Mouse (Mus musculus) ES-CJ7 (cell line): Measurements from ENCODE around the gene 2410004B18Rik.
"Not testable (repeated sequence)": the region's sequence is repeated elsewhere in the genome, so short reads cannot be mapped to it uniquely, and the experiment has no call there.

Experiments used
- DNase-seq: peaks from one replicate; pipeline ENCODE4 v3.0.0; 2011; ENCODE audit warnings: low read depth, low spot score

The 2410004B18Rik gene

DNA sequence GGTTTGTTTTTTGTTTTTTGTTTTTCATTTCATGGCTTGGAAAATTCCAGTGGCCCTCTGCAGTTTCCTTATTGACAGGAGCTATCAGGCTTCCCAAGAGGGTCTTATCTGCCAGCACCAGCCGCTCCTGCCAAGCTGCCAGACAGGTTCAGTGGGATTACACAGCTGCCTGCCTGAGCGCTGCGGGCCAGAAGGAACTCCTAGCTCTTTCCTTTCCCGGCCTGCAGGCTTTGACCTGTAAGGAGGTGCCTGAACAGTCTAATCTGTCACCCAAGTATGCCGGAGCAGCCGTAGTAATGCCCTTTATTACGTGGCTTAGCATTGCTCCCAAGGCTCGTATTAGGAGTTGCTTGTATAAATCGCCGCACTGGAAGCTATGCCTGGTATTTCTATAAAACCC is 26.7 kb downstream of the 2410004B18Rik start:
- DNase-seq = peak; percentile 30

DNA sequence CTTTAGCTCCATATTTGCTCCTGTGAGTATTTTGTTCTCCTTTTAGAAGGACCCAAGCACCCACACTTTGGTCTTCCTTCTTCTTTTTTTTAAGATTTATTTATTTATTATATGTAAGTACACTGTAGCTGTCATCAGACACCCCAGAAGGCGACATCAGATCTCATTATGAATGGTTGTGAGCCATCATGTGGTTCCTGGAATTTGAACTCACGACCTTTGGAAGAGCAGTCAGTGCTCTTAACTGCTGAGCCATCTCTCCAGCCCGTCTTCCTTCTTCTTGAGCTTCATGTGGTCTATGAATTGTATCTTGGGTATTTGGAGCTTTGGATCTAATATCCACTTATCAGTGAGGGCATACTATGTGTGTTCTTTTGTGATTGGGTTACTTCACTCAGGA is 27.8 kb downstream of the 2410004B18Rik start:
- not testable (repeated sequence) for DNase-seq

DNA sequence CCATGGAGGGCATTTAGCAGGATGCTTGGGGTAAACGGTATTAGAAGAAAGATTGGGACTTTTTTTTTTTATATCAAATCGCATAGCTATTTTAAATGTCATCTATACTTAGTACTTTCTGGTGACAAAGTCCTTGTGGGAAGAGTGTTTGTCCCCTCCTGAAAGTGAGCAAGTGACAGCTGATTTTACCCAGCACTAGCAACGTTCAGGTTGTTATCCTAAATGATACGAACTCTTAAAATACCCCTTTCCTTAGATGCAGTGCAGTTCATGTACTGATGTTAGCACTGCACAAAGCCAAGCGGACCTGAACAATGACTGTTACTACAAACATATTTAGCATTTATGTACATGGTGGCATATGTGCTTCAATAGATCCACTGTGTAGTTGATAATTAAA is 29.0 kb downstream of the 2410004B18Rik start:
- no peak for DNase-seq

DNA sequence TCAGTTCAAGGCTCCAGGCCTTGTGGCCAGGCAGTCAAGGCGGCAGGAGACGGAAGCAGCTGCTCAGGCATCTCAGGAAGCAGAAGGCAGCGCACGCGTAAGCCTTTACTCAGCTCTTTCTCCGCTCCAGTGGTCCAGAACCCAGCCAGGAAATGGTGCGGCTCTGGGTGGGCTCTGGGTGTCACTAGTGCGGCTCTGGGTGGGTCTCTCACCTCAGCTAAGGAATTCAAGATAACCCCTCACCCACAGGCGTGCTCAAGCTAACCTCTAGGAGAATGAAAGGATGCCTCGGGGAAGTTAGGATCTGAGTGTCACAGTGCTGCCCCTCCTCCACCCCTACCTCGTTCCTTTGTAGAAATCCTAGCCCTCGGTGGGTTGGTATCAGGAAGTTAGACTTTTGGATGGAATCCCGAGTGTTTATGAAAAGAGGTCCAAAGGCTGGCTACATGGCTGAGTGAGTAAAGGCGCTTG is 31.3 kb downstream of the 2410004B18Rik start:
- DNase-seq = peak; percentile 83

DNA sequence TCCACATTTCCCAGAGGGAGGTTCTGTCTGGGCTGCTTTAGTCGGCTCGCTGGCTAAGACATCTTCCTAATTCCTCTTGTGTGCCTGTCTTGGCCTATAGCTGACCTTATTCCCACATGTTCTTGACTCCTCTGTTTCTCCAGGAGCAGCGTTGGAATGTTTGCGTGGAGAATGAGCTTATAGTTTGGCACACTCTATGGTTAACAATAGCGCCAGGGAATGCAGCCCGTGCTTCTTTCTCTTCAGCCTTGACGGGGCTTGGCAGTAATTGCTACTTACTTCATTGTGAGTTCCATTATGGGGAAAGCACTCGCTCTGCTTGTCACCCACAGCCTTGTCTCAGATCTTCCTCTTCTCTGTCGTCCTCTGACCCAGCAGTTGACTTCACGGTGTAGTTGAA is 33.7 kb downstream of the 2410004B18Rik start:
- no peak for DNase-seq

DNA sequence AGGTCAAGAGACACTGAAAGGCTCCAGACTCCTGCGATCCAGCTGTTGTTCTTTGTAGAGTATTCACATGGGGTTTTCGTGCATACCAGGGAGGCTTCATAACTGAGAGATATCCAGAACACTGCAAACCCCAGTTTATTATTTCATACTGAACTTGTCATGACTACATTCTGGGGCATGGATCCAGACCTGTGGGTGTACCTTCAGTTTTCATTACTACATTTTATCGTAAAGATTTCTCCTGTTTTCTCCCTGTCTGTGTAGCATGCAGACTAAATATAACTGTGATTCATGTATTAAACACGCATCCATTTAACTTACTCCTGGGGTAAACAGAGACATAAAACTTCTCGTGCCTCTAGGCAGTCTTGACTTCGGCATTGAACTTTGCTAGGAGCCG is 37.2 kb downstream of the 2410004B18Rik start:
- no peak for DNase-seq

DNA sequence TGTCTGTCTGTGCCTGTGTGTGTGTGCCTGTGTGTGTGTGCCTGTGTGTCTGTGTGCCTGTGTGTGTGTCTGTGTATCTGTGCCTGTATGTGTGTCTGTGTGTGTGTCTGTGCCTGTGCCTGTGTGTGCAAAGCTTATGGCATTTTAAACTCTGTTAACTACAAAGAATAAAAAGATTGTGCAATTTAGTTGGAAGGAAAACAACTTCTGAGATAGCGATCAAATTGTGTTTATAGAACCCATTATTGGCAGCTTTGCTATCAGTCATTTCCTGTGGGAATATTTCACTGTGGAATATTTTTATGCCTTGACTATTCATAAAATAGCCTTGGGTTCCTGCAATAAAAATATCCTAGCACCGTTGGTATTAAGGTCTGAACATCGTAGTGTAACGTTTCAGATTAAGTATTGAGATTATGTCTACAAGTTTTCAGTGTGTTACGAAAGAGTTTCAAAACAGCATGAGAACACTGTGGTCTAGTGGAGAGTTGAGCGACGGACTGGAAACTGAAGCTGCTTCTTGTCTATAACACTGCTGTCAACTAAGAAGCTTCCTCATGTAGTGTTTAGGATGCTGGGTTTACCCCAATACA is 47.6 kb downstream of the 2410004B18Rik start:
- DNase-seq = no peak

DNA sequence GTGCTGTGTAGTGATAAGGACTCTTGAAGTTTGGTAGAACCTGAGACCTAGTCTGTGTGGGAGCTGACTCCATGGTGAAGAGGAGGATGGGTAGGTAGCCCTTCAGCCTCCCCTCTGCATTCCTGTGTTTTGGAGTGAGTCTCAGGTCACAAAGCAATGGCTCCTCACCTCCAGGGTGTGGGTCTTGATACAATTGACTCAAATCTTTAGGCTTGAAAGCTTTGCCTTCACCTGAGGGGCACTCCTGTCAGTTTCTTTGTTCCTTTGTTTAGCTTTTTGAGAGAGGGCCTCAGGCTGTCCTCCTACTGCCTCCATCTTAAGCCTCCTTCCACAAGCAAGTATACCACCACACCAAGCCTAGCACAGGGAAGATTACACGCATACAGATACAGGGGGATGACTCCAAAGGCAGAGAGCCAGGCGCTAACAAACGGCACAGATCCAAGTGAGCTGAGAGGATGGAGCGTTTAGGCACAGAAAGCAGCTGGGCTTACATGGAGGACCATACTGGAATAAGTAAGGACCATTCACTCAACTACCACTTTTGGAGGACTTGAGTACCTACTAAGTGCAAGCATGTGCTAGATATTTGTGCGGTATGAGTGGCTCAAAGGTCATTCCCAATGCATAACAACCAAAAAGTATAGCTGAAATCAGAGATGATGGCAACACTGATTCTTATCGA is 48.6 kb downstream of the 2410004B18Rik start:
- DNase-seq = peak; percentile 32

DNA sequence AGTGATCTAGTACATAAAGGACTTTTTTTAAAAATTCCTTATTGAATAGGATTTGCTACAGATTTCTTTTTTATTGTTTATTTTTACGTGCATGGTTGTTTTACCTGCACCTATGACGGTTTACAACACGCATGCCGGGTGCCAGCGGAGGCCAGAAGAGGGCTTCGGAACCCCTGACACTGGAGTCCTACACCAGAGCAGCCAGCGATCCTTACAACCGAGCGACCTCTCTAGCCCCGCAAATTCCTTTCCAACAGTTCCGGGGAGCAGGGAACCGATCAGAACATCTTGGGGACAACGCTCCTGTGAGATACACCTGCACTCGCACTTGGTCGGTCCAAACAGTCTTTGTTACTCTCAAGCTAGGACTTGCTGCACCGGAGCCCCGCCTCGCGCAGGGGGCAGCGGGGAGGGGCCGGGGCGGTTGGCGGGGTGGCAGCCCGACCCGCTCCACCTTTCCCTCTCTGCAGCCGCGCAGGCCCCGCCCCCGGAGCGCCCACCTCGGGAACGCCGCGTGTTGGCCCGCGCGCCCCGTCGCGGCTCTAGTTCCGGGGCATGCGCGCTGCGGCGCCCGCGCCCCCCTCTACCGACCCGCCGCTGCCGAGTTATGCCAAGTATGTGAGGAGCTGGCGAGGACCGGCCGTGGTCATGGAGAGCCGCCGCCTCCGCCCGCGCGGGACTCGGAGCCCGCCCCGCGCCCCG is 49.6 kb downstream of the 2410004B18Rik start, which contains the start of gene Syde2:
Gene Syde2 (plus strand): TSS at position 603 of the 702 bp plus-strand sequence.
- peak; percentile 78 for DNase-seq

DNA sequence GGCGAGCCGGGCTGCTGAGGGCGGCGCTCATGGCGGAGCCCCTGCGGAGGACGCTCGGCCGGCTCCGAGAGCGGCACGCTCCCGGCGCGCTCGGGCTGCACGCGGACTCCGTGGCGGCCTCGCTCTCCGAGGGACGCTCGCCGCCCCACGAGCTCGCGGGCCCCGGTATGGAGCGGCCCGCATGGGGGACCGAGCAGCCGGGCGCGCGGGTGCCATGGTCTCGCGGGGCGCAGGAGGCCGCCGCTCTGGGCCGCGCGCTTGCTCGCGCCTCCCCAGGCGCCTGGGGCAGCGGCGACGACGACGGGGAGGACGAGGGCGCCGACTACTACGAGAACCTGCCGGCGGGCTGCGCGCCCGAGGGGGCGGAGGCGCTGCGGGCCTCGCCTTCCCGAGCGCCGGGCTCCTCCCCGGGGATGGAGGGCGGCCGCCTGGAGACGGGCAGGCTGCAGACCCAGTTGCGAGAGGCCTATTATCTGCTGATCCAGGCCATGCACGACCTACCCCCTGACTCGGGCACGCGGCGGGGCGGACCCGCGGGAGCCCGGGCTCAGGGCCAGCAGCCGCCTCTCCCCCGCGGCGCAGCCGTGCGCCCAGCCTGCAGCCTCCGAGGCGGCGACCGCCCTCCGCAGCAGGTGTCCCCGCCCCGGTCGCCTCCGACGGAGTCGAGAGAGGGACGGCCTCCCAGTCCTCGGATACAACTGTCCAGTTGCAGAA is 50.3 kb downstream of the 2410004B18Rik start:
- peak; percentile 36 for DNase-seq

DNA sequence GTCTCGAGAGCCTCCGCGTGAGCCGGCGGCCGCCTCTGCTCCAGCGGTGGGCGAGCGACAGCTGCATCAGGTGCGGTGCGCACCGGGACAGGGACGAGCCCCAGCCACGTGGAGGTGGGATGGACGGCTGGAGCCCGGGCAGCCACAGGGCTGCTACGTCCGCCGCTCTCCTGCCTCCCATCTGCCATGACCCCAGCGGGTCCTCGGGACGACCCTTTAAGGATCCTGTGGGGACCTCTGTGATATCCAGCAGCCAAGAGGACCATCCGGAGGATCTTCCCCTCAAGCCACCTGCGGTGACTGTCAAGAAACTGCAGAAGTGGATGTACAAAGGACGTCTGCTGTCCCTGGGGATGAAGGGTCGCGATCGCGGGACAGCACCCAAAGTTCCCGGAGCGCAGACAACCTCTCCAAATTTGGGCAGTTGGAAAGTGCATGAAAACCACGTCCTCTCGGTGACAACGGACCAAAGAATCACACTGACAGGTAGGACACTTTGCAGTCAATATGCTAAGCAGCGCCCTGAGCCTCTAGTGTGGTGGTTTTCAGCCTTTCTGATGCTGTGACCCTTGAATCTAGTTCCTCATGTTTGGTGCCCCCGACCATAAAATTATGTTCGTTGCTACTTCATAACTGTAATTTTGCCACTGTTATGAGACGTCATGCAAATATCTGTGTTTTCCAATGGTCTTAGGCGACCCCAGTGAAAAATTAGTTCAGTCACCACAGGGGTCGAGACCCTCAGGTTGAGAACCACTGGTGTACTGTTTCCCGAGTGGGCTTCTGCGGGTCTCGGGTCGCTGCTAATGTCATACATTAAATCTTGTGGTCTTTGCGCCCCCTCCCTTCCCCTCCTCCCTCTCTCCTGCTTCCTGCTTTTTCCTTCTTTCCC is 51.1 kb downstream of the 2410004B18Rik start:
- no peak for DNase-seq

DNA sequence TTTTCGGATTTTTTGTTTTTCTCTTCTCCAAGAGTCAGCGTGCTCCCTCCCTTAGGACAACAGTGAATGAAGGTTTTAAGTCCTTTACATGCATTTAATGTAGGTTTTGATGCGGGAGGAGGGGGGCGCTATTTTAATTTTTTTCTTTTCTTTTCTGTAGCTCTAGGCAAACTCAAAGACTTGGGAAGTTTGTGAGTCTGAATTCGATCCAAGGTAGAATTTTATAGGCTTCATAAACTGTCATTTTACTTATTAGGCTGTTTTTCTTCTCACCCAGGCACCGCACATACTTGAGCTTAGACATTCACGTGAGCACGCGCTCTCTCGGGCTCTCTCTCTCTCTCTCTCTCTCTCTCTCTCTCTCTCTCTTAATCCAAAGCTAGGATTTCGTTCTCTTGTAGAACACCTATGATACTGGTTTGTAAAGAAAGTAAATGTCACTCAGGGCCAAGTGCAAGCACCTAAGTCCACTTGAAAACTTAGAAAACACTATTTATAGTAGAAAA is 51.8 kb downstream of the 2410004B18Rik start:
- no peak for DNase-seq

DNA sequence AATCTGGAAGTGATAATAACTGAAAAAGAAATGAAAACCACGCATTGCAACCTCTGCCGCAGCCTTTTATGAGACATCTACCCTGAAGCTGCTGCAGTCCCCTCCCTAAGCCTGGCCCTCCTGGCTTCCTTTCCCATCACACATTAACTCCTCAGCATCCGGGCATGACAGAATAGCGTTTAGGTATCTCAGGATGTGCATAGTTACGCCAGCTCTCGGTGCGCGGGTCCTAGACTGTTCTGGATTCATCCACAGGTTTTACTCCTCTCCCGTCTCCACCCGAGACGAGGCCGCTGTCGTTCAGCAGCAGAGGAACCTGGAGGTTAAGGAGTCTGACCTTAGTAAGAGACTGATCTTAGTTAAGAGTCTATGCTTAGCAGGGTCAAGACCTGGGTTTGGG is 53.3 kb downstream of the 2410004B18Rik start:
- DNase-seq = peak; percentile 41

DNA sequence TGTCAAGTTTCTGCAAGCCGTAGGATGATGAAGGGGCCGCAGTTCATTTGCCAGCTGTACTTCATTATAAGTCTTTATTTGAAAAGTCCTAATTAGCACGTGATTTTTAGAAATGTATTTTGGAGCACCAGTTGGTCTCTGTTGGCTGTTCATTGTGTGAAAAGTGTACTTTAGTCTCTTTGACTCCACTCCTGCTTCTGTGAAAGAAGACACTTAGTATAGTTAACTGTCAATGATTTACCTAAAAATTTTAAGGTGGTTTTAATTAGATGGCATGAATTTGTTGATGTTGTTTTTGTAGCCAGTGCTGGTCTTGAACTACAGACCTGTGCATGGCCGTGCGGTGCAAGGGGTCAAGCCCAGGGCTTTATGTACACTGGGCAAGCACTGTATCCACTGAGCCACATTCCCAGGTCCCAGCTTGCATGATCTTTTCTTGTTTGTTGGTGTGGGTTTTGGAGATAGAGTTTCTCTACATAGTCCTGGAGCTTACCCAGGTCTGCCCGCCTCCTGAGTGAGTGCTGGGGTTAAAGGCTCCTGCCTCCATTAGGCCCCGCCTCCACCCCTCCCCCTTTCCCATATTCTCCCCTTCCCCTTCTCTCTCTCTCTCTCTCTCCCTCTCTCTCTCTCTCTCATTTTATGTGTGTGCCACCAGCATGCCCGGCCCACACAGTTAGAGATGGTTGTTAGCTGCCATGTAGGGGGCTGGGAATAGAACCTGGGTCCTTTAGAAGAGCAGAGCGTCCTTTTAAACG is 54.3 kb downstream of the 2410004B18Rik start:
- DNase-seq = no peak

DNA sequence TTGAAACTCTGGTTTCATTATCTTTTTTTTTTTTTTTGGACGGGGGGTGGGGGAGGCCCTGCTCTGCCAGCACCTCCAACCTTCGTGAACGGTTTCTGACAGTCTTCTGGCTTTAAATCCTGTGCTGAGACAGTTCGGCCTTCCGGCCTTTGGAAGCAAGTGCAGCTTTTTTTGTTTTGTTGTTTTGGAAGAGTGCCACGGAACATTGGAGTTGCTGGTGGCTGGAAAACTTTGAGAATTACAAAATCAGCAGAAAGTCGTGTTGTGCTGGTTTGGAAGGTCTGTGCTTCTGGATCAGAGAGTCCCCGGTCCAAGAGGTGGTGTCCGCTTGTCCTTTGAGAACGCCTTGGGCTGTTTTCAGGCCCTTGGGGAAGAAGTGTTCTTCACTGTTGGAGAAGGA is 55.0 kb downstream of the 2410004B18Rik start:
- no peak for DNase-seq

DNA sequence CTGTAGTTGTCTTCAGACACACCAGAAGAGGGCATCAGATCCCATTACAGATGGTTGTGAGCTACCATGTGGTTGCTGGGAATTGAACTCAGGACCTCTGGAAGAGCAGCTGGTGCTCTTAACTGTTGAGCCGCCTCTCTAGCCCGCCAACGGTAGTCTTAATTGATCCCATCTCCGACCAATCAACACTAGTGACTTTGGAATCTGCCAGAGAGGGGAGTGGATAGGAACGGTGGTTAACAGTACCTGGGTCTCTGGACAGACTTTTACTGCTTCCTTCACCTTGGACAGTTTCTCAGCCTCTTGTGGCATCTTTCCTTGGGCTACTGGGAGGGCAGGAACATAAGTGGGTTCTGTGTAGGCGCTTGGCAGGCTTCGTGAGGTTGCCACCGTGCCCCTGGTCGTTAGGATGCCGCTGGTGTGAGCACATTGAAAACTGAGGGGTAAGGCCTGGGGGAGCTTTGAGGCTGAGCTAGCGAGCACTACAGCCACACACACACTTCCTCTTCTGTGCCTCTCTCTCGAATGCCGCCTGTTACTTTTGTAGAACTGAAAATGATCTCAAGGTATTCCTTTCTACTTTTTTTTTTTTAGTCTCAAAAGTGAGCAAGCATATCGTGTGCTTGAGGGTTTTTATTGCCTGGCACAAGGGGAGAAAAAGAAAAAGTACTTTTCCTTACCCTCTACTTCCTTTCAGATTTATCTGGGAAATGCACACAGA is 55.8 kb downstream of the 2410004B18Rik start:
- DNase-seq = no peak
